Mouse (Mus musculus) midbrain, embryonic 14.5 days (tissue): ENCODE results near the gene Clstn3. TPM values are rescaled to one million over a fixed set of nuclear protein-coding genes. Genes with fewer than 3 reads are reported as not detected.
"Not testable (repeated sequence)": the region's sequence is repeated elsewhere in the genome, so short reads cannot be mapped to it uniquely, and the experiment has no call there.

Source experiments
- ATAC-seq: fragments of 200-750 bp; cut with Nextera tagmentation; 2 replicates; pipeline ENCODE4 v1.8.0; 2017; ENCODE audit warnings: moderate number of reproducible peaks, moderate library complexity; ENCODE audit not compliant: low FRiP score, low TSS enrichment
- DNase-seq: peaks from one replicate; pipeline ENCODE4 v3.0.0-alpha.2; 2015
- H3K27ac ChIP-seq: fragments of 300-500 bp; sonication (generic); replicated peaks from 2 replicates; pipeline ENCODE4 v1.5.1; 2014; ENCODE audit warnings: mild to moderate bottlenecking, low read depth, low read length, moderate library complexity
- H3K27me3 ChIP-seq: fragments of 300-500 bp; sonication (generic); 2 replicates; pipeline ENCODE4 v1.6.1; 2014; ENCODE audit warnings: low read length, control low read depth, mixed read lengths; ENCODE audit not compliant: control insufficient read depth, insufficient read depth
- H3K36me3 ChIP-seq: fragments of 300-500 bp; sonication (generic); 2 replicates; pipeline ENCODE4 v1.6.1; 2014; ENCODE audit warnings: low read length, control low read depth; ENCODE audit not compliant: control insufficient read depth, insufficient read depth
- H3K4me1 ChIP-seq: fragments of 300-500 bp; sonication (generic); 2 replicates; pipeline ENCODE4 v1.6.1; 2014; ENCODE audit warnings: mild to moderate bottlenecking, antibody characterized with exemption, low read length, control low read depth; ENCODE audit not compliant: control insufficient read depth, insufficient read depth
- H3K4me2 ChIP-seq: fragments of 300-500 bp; sonication (generic); 2 replicates; pipeline ENCODE4 v1.6.1; 2014; ENCODE audit warnings: mild to moderate bottlenecking, low read length, moderate library complexity
- H3K4me3 ChIP-seq: fragments of 300-500 bp; sonication (generic); replicated peaks from 2 replicates; pipeline ENCODE4 v1.5.1; 2014; ENCODE audit warnings: low read depth, low read length
- H3K9ac ChIP-seq: fragments of 300-500 bp; sonication (generic); replicated peaks from 2 replicates; pipeline ENCODE4 v1.6.1; 2014; ENCODE audit warnings: mild to moderate bottlenecking, low read length, moderate library complexity
- H3K9me3 ChIP-seq: fragments of 300-500 bp; sonication (generic); 2 replicates; pipeline ENCODE4 v1.6.1; 2016; ENCODE audit warnings: low read length, control low read depth, mixed read lengths; ENCODE audit not compliant: control insufficient read depth
- WGBS: fragments of 180-500 bp; shearing (Covaris S2); extraction: QIAGEN DNeasy Blood & Tissue Kit; methylation state at CpG from one replicate; pipeline ENCODE4 v1.1.7; 2014; 5-methylcytosine and 5-hydroxymethylcytosine counted together
- polyA plus RNA-seq: library from polyadenylated mRNA; unstranded; fragments of >200 nt; fragmentation: Nextera tagmentation; extraction: Ambion mirVana; gene quantifications from 2 replicates; pipeline ENCODE4 v1.2.1, GENCODE M21; 2014

Gene Clstn3
- polyA plus RNA-seq, 1 experiment from 2014 or later, result 78.0 TPM

- H3K27ac ChIP-seq, DNase-seq, H3K4me2 ChIP-seq, H3K27me3 ChIP-seq, H3K9ac ChIP-seq, H3K4me3 ChIP-seq, H3K4me1 ChIP-seq, ATAC-seq, H3K9me3 ChIP-seq, H3K36me3 ChIP-seq: not testable (repeated sequence)
- 67% methylated on average over 7 of the region's 7 CpGs for WGBS
These were observed 39.6 kb downstream of the Clstn3 start for GRCm38 (mm10) chr6:124425042-124425441.

DNA sequence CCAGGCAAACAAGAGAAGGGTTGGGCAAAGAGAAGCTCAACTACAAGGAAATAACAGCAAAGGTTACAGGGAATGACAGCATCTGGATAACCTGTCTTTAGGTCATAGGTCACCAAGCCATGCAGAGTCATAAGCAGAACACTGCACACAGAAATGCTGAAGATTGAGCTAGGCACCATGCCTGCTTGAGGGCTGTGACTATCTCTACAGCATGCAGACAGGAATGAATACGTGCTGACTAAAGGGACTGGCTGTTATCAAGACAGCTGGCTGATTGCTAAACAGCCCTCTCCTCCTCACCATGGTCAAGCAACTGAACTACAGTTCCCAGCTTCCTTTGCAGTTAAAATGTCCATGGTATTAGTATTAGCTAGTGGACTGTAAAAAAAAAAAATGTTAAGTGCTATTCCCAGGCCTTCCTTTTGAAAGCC lies 40.5 kb downstream of the Clstn3 start:
- no peak overlapping the region for H3K9ac ChIP-seq
- no peak overlapping the region for H3K27ac ChIP-seq
- H3K9me3 ChIP-seq, result no peaks in the 10 kb centered on the region
- ATAC-seq, result no peak
- H3K4me2 ChIP-seq, result no peak overlapping the region
- H3K4me1 ChIP-seq, result no peaks in the 10 kb centered on the region
- H3K27me3 ChIP-seq, result no peaks in the 10 kb centered on the region
- H3K4me3 ChIP-seq, result no peak overlapping the region
- 62% methylated on average over 1 of the region's 1 CpGs for WGBS
- no peak for DNase-seq
- H3K36me3 ChIP-seq, result no peaks in the 10 kb centered on the region

GRCm38 (mm10) chr6:124418686-124419085 lies 45.9 kb downstream of the Clstn3 start:
- DNase-seq (no peak), ATAC-seq (no peak)
- 88% methylated on average over 3 of the region's 3 CpGs for WGBS
- no peaks in the 10 kb centered on the region for H3K27me3 ChIP-seq
- no peak overlapping the region for H3K9ac ChIP-seq
- no peaks in the 10 kb centered on the region for H3K36me3 ChIP-seq
- H3K9me3 ChIP-seq, result no peaks in the 10 kb centered on the region
- H3K27ac ChIP-seq, result no peak overlapping the region
- H3K4me2 ChIP-seq, result no peak overlapping the region
- H3K4me3 ChIP-seq, result no peak overlapping the region
- H3K4me1 ChIP-seq, result peaks cover 7% of the 10 kb centered on the region; the same call in 1 of the 2 replicates

- Histone ChIP-seq H3K36me3 (peaks cover 18% of the 10 kb centered on the region), H3K4me3 (peak overlapping the region; percentile 90), H3K9ac (peak overlapping the region; percentile 84), H3K4me1 (peaks cover 16% of the 10 kb centered on the region), H3K27ac (peak overlapping the region; percentile 80), H3K27me3 (no peaks in the 10 kb centered on the region), H3K9me3 (no peaks in the 10 kb centered on the region), H3K4me2 (peak overlapping the region; percentile 82)
- DNase-seq, result peak; percentile 78
- ATAC-seq, result peak; percentile 59
- WGBS, result 5% methylated on average over 21 of the region's 21 CpGs
These were observed 49.1 kb downstream of the Clstn3 start for GRCm38 (mm10) chr6:124415347-124416088.

GRCm38 (mm10) chr6:124414927-124415325 lies 49.7 kb downstream of the Clstn3 start, which contains the start of gene Pex5:
TSS of gene Pex5 (minus strand) at chr6:124415067.
- H3K27ac ChIP-seq, result peak within 1 kb of the TSS; percentile 80
- H3K4me3 ChIP-seq, result peak within 1 kb of the TSS; percentile 90
- H3K36me3 ChIP-seq, result peaks cover 24% of the 10 kb centered on the region
- H3K4me1 ChIP-seq, result peaks cover 16% of the 10 kb centered on the region
- no peaks in the 10 kb centered on the region for H3K9me3 ChIP-seq
- ATAC-seq, result peak; percentile 94
- whole genome bisulfite sequencing, result under 1% methylated on average over 36 of the region's 36 CpGs
- H3K27me3 ChIP-seq, result no peaks in the 10 kb centered on the region
- peak; percentile 98 for DNase-seq
- peak within 1 kb of the TSS; percentile 82 for H3K4me2 ChIP-seq
- peak within 1 kb of the TSS; percentile 84 for H3K9ac ChIP-seq

DNA sequence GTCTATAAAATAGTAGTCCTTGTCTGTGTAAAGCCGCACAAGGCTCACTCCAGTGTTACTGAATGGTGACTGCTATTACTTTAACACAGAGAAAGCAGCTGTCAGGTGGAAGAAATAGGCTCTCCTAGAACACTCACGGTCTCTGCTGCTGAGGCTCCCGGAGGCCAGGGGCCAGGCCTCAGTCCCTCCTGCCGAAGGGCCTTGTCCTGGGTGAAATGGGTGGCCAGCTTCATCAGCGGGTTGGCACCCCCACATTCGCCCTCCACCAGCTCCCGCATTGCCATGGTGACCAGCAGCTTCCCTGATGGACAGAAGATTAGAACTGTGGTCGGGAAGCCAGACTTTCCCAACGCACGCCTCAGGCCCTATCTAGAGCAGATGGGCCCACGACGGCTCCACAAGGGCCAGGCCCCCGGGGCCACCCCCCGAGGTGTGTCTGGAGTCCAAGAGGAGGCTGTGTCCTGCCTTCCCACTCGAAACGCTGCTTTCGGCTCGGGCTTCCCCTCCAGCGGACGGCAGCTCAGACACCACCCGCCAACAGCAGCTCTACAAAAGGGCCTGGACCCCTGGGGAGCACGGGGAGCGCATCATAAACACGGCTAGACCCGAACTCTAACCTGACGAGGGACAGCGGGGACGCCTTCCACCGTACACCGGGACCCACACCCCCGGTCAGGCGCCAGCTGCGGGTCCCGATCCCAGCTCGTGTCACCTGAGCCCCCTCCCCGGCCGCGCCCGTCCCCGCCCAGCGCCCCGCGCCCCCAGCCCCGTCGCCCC lies 50.3 kb downstream of the Clstn3 start:
- H3K9me3 ChIP-seq, result no peaks in the 10 kb centered on the region
- H3K4me3 ChIP-seq, result peak overlapping the region; percentile 90
- peak; percentile 71 for DNase-seq
- H3K9ac ChIP-seq, result peak overlapping the region; percentile 84
- peaks cover 16% of the 10 kb centered on the region for H3K4me1 ChIP-seq
- H3K36me3 ChIP-seq, result peaks cover 24% of the 10 kb centered on the region
- no peaks in the 10 kb centered on the region for H3K27me3 ChIP-seq
- ATAC-seq, result peak; percentile 64
- WGBS, result 2% methylated on average over 45 of the region's 45 CpGs
- peak overlapping the region; percentile 82 for H3K4me2 ChIP-seq
- H3K27ac ChIP-seq, result peak overlapping the region; percentile 80

GRCm38 (mm10) chr6:124413770-124414149 lies 50.8 kb downstream of the Clstn3 start:
- peaks cover 16% of the 10 kb centered on the region for H3K4me1 ChIP-seq
- no peaks in the 10 kb centered on the region for H3K27me3 ChIP-seq
- DNase-seq (no peak), ATAC-seq (no peak)
- WGBS, result 65% methylated on average over 3 of the region's 3 CpGs
- peaks cover 30% of the 10 kb centered on the region for H3K36me3 ChIP-seq
- H3K4me3 ChIP-seq, result peak overlapping the region; percentile 90
- no peaks in the 10 kb centered on the region for H3K9me3 ChIP-seq
- peak overlapping the region; percentile 80 for H3K27ac ChIP-seq
- peak overlapping the region; percentile 82 for H3K4me2 ChIP-seq
- H3K9ac ChIP-seq, result peak overlapping the region; percentile 84

- Histone ChIP-seq H3K4me1 (peaks cover 6% of the 10 kb centered on the region), H3K4me2 (no peak overlapping the region), H3K27ac (no peak overlapping the region), H3K4me3 (no peak overlapping the region), H3K27me3 (no peaks in the 10 kb centered on the region), H3K9ac (no peak overlapping the region), H3K9me3 (no peaks in the 10 kb centered on the region), H3K36me3 (peaks cover 80% of the 10 kb centered on the region)
- DNase-seq (no peak), ATAC-seq (no peak)
- WGBS, result 94% methylated on average over 5 of the region's 5 CpGs
These were observed 56.2 kb downstream of the Clstn3 start for GRCm38 (mm10) chr6:124408355-124408754.
